Mouse (Mus musculus) G1E (cell line): ENCODE data around the gene Snx30. TPM values are rescaled to one million over a fixed set of nuclear protein-coding genes. Genes with fewer than 3 reads are reported as not detected.

ENCODE experiments used
- ATAC-seq: 2 replicates; pipeline ENCODE4 v1.8.0; 2016; ENCODE audit warnings: mild to moderate bottlenecking; ENCODE audit not compliant: insufficient number of reproducible peaks, poor library complexity, low FRiP score, severe bottlenecking; ENCODE audit errors: extremely low read depth
- DNase-seq: peaks from one replicate; pipeline ENCODE4 v3.0.0; 2012; ENCODE audit warnings: low spot score
- H3K27me3 ChIP-seq: 2 replicates; pipeline ENCODE4 v1.6.1; 2012; ENCODE audit warnings: mild to moderate bottlenecking, low read length, inconsistent platforms; ENCODE audit not compliant: insufficient read depth
- H3K36me3 ChIP-seq: replicated peaks from 2 replicates; pipeline ENCODE3; 2012; ENCODE audit warnings: mild to moderate bottlenecking, inconsistent platforms
- H3K4me1 ChIP-seq: 2 replicates; pipeline ENCODE4 v1.6.1; 2012; ENCODE audit warnings: low read depth, low read length, inconsistent platforms, mixed read lengths; ENCODE audit not compliant: insufficient read depth
- H3K4me3 ChIP-seq: 2 replicates; pipeline ENCODE4 v1.5.1; 2012; ENCODE audit warnings: low read depth, mild to moderate bottlenecking, inconsistent platforms, low read length, moderate library complexity, mixed read lengths
- H3K9me3 ChIP-seq: replicated peaks from 2 replicates; pipeline ENCODE4 v1.6.1; 2012; ENCODE audit warnings: inconsistent platforms
- CTCF ChIP-seq: IDR thresholded peaks from 2 replicates; pipeline ENCODE4 v1.5.1; 2012; ENCODE audit warnings: low read depth, low read length, inconsistent platforms, mixed read lengths
- GATA1 ChIP-seq: IDR thresholded peaks from 2 replicates; pipeline ENCODE4 v1.6.1; 2012; ENCODE audit warnings: borderline replicate concordance, low read length, inconsistent platforms, mixed read lengths
- GATA2 ChIP-seq: IDR thresholded peaks from 2 replicates; pipeline ENCODE4 v1.6.1; 2012; ENCODE audit warnings: low read depth, low read length, inconsistent platforms, borderline replicate concordance
- POLR2AphosphoS5 ChIP-seq: IDR thresholded peaks from 2 replicates; pipeline ENCODE4 v1.6.1; 2012; ENCODE audit warnings: low read depth, low read length, inconsistent platforms; ENCODE audit not compliant: insufficient replicate concordance
- TAL1 ChIP-seq: conservative IDR thresholded peaks from 2 replicates; pipeline ENCODE4 v1.6.1; 2012; ENCODE audit warnings: low read depth, low read length, inconsistent platforms, mixed read lengths
- polyA plus RNA-seq: library from polyadenylated mRNA; stranded (reverse); fragments of >175 nt; gene quantifications from 2 replicates; pipeline ENCODE4 v1.2.3, GENCODE M21; 2012
- total RNA-seq, 2 experiments: library from RNA; stranded (forward) in 1 of 2; stranded (reverse) in 1 of 2; fragments of 200-1000 nt in 1 of 2; fragments of >200 nt in 1 of 2; fragmentation: Nextera tagmentation in 1 of 2; gene quantifications; 2 replicates each; pipeline ENCODE4 v1.2.3; 2014 to 2017

The Snx30 gene
- total and polyA plus RNA-seq, 3 experiments: 4.7 to 36.4 (median 8.2) TPM

- TF ChIP-seq CTCF (no peak), GATA2 (no peak), TAL1 (no peak), POLR2AphosphoS5 (no peak), GATA1 (no peak)
- ATAC-seq (no peak), DNase-seq (no peak)
- H3K36me3 ChIP-seq: peaks cover 74% of the 10 kb centered on the region
- H3K4me1 ChIP-seq: peaks cover 4% of the 10 kb centered on the region; the same call in 1 of the 2 replicates
- no peaks in the 10 kb centered on the region for H3K27me3 ChIP-seq
- H3K4me3 ChIP-seq: no peak overlapping the region
- peaks cover 6% of the 10 kb centered on the region for H3K9me3 ChIP-seq
Measured at GRCm38 (mm10) chr4:59884136-59884696, 78.6 kb downstream of the Snx30 start.

DNA sequence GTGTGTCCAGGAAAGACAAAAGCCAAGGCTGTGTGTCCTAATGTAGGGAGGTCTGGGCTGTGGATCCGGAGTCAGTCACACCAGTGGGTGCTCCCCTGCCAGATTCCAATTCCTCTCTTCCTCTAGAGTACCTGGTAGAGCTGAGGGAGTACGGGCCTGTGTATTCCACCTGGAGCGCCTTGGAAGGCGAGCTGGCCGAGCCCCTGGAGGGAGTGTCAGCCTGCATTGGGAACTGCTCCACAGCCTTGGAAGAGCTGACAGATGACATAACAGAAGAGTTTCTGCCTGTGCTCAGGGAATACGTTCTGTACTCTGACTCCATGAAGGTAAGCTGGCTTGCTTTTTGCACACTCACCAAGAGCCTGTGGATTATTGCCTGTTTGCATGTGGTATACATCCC is 80.6 kb downstream of the Snx30 start:
- Histone ChIP-seq H3K4me1 (peaks cover 4% of the 10 kb centered on the region; the same call in 1 of the 2 replicates), H3K36me3 (peaks cover 74% of the 10 kb centered on the region), H3K9me3 (peaks cover 6% of the 10 kb centered on the region), H3K27me3 (no peaks in the 10 kb centered on the region), H3K4me3 (no peak overlapping the region)
- DNase-seq: no peak
- ATAC-seq: no peak
- TF ChIP-seq CTCF (no peak), GATA1 (no peak), GATA2 (no peak), TAL1 (no peak), POLR2AphosphoS5 (no peak)

DNA sequence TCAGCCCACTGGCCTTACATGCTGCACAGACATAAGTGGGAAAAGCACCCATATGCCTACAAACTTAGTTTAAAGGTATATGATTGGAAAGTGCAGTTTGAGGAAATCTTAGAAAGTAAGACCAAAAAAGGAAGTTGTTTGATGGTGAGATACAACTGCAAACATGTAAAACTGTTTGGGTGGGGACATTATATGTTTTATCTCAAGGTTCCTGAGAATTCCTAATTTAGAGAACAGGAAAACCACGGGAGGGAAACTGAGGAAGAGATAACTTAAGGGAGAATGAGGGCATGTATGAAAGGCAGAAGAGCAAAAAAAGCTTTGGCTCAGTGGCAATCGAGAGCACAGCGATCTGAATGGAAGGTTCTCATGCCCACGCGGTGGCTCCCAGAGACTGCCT is 81.4 kb downstream of the Snx30 start:
- peaks cover 4% of the 10 kb centered on the region; the same call in 1 of the 2 replicates for H3K4me1 ChIP-seq
- ATAC-seq: no peak
- no peak for TF ChIP-seq GATA1
- no peak for TF ChIP-seq CTCF
- no peak for TF ChIP-seq GATA2
- no peak for TF ChIP-seq TAL1
- no peak for TF ChIP-seq POLR2AphosphoS5
- no peaks in the 10 kb centered on the region for H3K27me3 ChIP-seq
- peaks cover 6% of the 10 kb centered on the region for H3K9me3 ChIP-seq
- H3K4me3 ChIP-seq: no peak overlapping the region
- no peak for DNase-seq
- peaks cover 73% of the 10 kb centered on the region for H3K36me3 ChIP-seq

DNA sequence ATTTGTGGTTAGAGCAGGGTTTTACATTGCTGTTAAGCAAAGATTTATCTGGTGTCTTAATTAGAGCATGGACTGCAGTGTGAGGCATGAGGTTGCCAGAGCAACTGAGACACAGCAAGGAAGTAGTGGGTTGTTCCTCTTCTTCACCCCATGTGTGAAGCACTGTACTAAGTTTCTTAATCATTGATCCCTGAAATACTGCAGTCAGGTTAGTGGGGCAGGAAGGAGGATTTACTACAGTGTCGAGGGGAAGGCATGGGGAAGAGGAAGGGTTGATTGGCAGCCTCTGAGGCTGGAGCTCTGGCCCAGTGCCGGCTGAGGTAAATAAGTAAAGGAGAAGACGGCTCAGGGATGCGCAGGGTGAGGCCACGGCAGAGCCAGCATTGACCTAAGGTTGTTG is 82.4 kb downstream of the Snx30 start:
- H3K36me3 ChIP-seq: peaks cover 71% of the 10 kb centered on the region
- DNase-seq: no peak
- no peak for ATAC-seq

GRCm38 (mm10) chr4:59890086-59890600 is 84.5 kb downstream of the Snx30 start:
- H3K4me3 ChIP-seq: no peak overlapping the region
- TF ChIP-seq GATA2 (no peak), GATA1 (no peak), TAL1 (no peak), CTCF (no peak), POLR2AphosphoS5 (no peak)
- no peaks in the 10 kb centered on the region for H3K27me3 ChIP-seq
- ATAC-seq (no peak), DNase-seq (no peak)
- H3K9me3 ChIP-seq: no peaks in the 10 kb centered on the region
- peaks cover 74% of the 10 kb centered on the region for H3K36me3 ChIP-seq
- peaks cover 12% of the 10 kb centered on the region for H3K4me1 ChIP-seq

More for the DNA sequence above, 82.4 kb downstream of the Snx30 start:
- Histone ChIP-seq H3K9me3 (no peaks in the 10 kb centered on the region), H3K4me1 (peaks cover 4% of the 10 kb centered on the region; the same call in 1 of the 2 replicates), H3K27me3 (no peaks in the 10 kb centered on the region), H3K4me3 (no peak overlapping the region)
- TF ChIP-seq GATA1 (no peak), TAL1 (no peak), POLR2AphosphoS5 (no peak), CTCF (no peak), GATA2 (no peak)

GRCm38 (mm10) chr4:59891723-59892416 is 86.2 kb downstream of the Snx30 start:
- ATAC-seq (no peak), DNase-seq (no peak)
- Histone ChIP-seq H3K4me3 (no peak overlapping the region), H3K4me1 (peaks cover 16% of the 10 kb centered on the region), H3K27me3 (no peaks in the 10 kb centered on the region), H3K36me3 (peaks cover 77% of the 10 kb centered on the region), H3K9me3 (no peaks in the 10 kb centered on the region)
- no peak for TF ChIP-seq GATA1
- TF ChIP-seq POLR2AphosphoS5: no peak
- TF ChIP-seq CTCF: no peak
- no peak for TF ChIP-seq GATA2
- no peak for TF ChIP-seq TAL1
